Mouse (Mus musculus): ENCODE results near the gene Rpl27.
"Not testable (repeated sequence)": the region's sequence is repeated elsewhere in the genome, so short reads cannot be mapped to it uniquely, and the experiment has no call there.

The Rpl27 gene

GRCm38 (mm10) chr11:101467477-101468262, 25.6 kb downstream of the Rpl27 start:
- intact Hi-C loops (cut with DNase I): loop anchor here (5.0 kb wide), 1 partner anchor 80 kb away; no protein-coding TSS in a partner anchor

- intact Hi-C loops (cut with DNase I): loop anchor here (5.0 kb wide), 1 partner anchor 79 kb away; no protein-coding TSS in a partner anchor
These were observed 26.2 kb downstream of the Rpl27 start for GRCm38 (mm10) chr11:101468263-101468688.

- intact Hi-C loops (cut with DNase I): loop anchor here (5.0 kb wide), 1 partner anchor 79 kb away; no protein-coding TSS in a partner anchor
These were observed 26.6 kb downstream of the Rpl27 start for GRCm38 (mm10) chr11:101468731-101469130.

GRCm38 (mm10) chr11:101469155-101469554, 27.1 kb downstream of the Rpl27 start:
- intact Hi-C loops (cut with DNase I): loop anchor here (5.0 kb wide), 1 partner anchor 78 kb away; no protein-coding TSS in a partner anchor

- intact Hi-C loops (cut with DNase I): loop anchor here (5.0 kb wide), 1 partner anchor 47 kb away; no protein-coding TSS in a partner anchor
These were observed 28.1 kb downstream of the Rpl27 start for GRCm38 (mm10) chr11:101470206-101470605.

- intact Hi-C loops (cut with DNase I): loop anchor here (5.0 kb wide), 1 partner anchor 45 kb away; no protein-coding TSS in a partner anchor
These were observed 29.8 kb downstream of the Rpl27 start for GRCm38 (mm10) chr11:101471926-101472325.

- intact Hi-C loops (cut with DNase I): loop anchor here (5.0 kb wide), 1 partner anchor 45 kb away; no protein-coding TSS in a partner anchor
These were observed 30.2 kb downstream of the Rpl27 start for GRCm38 (mm10) chr11:101472336-101472735.

GRCm38 (mm10) chr11:101473686-101474085, 31.6 kb downstream of the Rpl27 start:
- intact Hi-C loops (cut with DNase I): loop anchor here (5.0 kb wide), 1 partner anchor 44 kb away; no protein-coding TSS in a partner anchor

GRCm38 (mm10) chr11:101474298-101474697, 32.2 kb downstream of the Rpl27 start:
- intact Hi-C loops (cut with DNase I): loop anchor here (5.0 kb wide), 1 partner anchor 43 kb away; no protein-coding TSS in a partner anchor

GRCm38 (mm10) chr11:101476361-101476760, 34.3 kb downstream of the Rpl27 start:
- intact Hi-C loops (cut with DNase I): not testable (repeated sequence)

GRCm38 (mm10) chr11:101477194-101477551, 35.1 kb downstream of the Rpl27 start:
- intact Hi-C loops (cut with DNase I): no loop called here

GRCm38 (mm10) chr11:101477552-101478211, 35.6 kb downstream of the Rpl27 start:
- intact Hi-C loops (cut with DNase I): no loop called here

- intact Hi-C loops (cut with DNase I): no loop called here
These were observed 37.1 kb downstream of the Rpl27 start for GRCm38 (mm10) chr11:101479171-101479635.

- intact Hi-C loops (cut with DNase I): no loop called here
These were observed 38.8 kb downstream of the Rpl27 start for GRCm38 (mm10) chr11:101480912-101481311.

- intact Hi-C loops (cut with DNase I): no loop called here
These were observed 41.7 kb downstream of the Rpl27 start for GRCm38 (mm10) chr11:101483804-101484203.

- intact Hi-C loops (cut with DNase I): no loop called here
These were observed 42.1 kb downstream of the Rpl27 start for GRCm38 (mm10) chr11:101484245-101484644.

- intact Hi-C loops (cut with DNase I): no loop called here
These were observed 42.7 kb downstream of the Rpl27 start for GRCm38 (mm10) chr11:101484814-101485213.

GRCm38 (mm10) chr11:101485509-101486028, 43.5 kb downstream of the Rpl27 start:
- intact Hi-C loops (cut with DNase I): no loop called here

- intact Hi-C loops (cut with DNase I): no loop called here
These were observed 44.0 kb downstream of the Rpl27 start for GRCm38 (mm10) chr11:101486126-101486525.

All from adrenal gland (tissue).